Mouse (Mus musculus) Muller cell, postnatal 12 days (primary cell): ENCODE measurements around the gene Caly.
A peak's percentile ranks its signal among the peaks of the same experiment; 100 is the strongest.

Experiments
- DNase-seq: peaks from one replicate; pipeline ENCODE4 v3.0.0-alpha.2; 2015; ENCODE audit errors: inconsistent ontology term

Gene Caly

GRCm38 (mm10) chr7:140082242-140082678, at the start of gene Caly:
Gene Caly (minus strand): TSS chr7:140082548.
- DNase-seq: peak; percentile 58

- no peak for DNase-seq
These were observed 45.6 kb upstream of the Caly start for GRCm38 (mm10) chr7:140127911-140128310.

GRCm38 (mm10) chr7:140126934-140127333, 44.6 kb upstream of the Caly start:
- DNase-seq: no peak

- DNase-seq: no peak
These were observed 43.6 kb upstream of the Caly start for GRCm38 (mm10) chr7:140126022-140126350.

DNA sequence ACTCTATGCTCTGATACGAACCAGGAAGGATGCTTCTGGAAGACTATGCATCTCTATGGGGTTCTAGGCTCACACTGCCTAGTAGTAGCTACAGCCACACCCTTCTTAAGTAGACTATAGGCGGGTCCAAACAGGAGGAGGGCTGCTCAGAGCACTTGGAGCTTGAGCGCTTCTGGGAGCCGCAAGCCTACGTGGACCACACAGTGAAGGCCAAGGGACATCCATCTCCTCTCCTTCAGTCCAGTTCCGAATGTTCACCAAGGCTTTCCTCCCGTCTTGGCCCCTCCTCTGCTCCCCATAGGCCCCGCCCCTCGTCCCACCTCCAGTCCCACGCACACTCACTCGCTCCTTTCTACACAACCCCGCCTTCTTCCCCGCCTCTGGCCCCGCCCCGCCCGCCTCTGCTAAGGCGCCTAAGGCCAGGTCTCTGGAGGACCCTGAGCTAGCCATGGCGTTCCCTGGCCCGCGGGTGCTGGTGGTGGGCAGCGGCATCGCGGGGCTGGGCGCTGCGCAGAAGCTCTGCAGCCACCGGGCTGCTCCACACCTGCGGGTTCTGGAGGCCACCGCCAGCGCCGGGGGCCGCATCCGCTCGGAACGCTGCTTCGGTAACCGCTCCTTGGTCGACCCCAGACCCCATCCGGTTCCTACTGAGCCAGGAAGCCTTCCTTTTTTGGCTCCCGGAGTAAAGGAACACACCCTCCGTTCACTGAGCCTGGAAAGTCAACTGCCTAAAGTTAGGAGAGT, 43.1 kb upstream of the Caly start:
- peak; percentile 96 for DNase-seq

- no peak for DNase-seq
These were observed 42.0 kb upstream of the Caly start for GRCm38 (mm10) chr7:140124382-140124781.

GRCm38 (mm10) chr7:140122765-140123164, 40.4 kb upstream of the Caly start:
- DNase-seq: no peak

GRCm38 (mm10) chr7:140121338-140121910, 39.1 kb upstream of the Caly start:
- DNase-seq: no peak

DNA sequence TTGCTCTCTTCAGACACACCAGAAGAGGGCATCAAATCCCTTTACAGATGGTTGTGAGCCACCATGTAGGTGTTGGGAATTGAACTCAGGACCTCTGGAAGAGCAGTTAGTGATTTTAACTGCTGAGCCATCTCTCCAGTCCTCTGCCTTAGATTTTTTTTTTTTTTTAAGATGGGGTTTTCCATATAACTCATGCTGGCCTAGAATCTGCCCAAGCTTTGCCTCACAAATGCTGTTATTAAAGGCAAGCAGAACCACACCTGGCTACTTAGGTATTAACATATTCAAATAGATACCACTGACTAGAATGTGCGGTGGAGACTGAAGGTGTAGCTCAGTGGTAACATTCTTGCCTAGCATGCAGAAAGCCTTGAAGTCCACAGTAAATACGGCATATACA, 38.1 kb upstream of the Caly start:
- no peak for DNase-seq

GRCm38 (mm10) chr7:140116329-140117054, 34.1 kb upstream of the Caly start, which contains the start of gene Echs1:
Gene Echs1 (minus strand): TSS chr7:140116476.
- peak; percentile 95 for DNase-seq

- DNase-seq: peak; percentile 72
These were observed 33.4 kb upstream of the Caly start, which contains the start of gene Paox for GRCm38 (mm10) chr7:140115583-140116328. Gene Paox (plus strand): TSS chr7:140115799.

- peak; percentile 74 for DNase-seq
These were observed 29.6 kb upstream of the Caly start for GRCm38 (mm10) chr7:140111943-140112342.

GRCm38 (mm10) chr7:140104009-140104408, 21.7 kb upstream of the Caly start:
- DNase-seq: no peak

DNA sequence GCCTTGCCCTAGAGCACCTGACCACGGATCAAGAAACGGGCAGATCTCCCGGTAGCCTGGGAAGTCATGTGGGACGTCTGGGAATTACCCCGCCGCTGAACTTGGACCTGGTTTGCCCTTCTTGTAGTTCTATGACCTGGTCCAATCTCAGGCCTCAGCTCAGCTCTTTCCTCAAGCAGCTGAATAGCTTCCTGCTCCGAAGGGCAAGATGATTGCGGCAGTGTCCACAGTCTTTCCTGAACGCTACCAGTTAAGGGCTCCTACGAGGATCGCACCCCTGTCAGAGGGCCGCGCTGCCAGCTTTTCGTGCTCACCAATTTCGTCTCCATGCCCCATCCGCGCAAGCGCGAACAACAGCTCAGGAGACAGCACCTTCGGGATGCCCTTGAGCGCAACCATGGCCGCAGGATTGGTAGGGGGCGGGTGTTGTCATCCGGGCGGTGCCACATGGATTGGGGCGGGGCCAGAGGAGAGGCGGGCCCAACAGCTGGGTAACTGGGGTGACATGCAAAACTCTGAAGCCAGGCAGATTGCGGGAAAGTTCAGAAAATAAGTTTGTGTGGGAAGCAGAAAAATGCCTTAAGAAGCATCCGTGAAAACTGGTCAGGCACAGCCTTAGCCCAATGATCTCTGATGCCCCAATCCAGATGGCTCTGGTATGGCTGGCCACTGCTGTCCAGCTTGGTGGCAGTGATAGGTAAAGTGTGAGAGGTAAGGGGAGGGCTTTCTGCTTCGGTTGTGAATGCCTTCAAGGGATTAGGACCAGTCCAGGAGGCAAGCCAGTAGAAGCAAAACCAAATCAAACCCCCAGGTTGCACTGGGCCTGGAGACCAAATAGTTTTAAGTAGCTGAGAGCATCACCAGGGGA, 19.9 kb upstream of the Caly start, which contains the start of gene Fuom:
Gene Fuom, minus strand, starts transcription at position 449 of the 868 bp plus-strand sequence.
- peak; percentile 89 for DNase-seq

- no peak for DNase-seq
These were observed 19.1 kb upstream of the Caly start for GRCm38 (mm10) chr7:140101498-140101897.

- DNase-seq: no peak
These were observed 16.1 kb upstream of the Caly start for GRCm38 (mm10) chr7:140098466-140098865.

DNA sequence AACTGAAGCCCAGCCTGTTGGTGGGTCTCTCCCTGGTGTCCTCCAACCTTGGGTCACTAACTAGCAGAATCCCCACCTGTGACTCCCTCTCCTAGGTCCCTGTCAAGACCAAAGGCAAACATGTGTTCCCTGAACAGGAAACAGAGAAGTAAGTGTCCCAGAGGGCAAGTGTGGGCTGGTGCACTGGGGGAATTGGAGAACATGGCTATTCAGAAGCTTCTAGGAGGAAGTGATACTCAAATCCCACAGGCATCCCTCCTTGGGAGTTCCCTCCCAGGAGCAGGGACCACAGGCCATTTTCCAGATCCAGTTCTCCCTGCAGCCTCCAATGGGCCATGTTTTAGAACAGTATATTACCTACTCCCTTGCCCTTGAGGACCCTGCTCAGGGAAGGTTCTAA, 13.7 kb upstream of the Caly start:
- DNase-seq: no peak

DNA sequence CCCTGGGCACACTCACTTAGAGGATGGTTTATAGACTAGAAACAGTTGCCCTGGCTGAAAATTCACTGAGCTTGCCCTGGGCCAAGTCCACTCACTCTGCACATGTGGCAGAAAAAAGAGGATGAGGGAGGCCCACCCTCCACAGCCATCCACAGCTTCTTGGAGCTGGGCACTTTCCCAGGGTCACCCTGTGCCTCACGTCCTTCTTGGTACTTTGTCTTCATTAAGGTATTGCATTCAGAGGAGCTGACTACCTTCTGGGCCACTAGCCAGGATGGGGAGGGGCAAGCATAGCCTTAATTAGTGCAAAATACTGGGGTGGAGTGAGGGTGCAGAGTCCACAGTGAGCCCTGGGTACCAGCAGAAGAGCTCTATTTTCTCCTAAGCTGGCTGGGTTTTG, 13.2 kb upstream of the Caly start:
- no peak for DNase-seq

DNA sequence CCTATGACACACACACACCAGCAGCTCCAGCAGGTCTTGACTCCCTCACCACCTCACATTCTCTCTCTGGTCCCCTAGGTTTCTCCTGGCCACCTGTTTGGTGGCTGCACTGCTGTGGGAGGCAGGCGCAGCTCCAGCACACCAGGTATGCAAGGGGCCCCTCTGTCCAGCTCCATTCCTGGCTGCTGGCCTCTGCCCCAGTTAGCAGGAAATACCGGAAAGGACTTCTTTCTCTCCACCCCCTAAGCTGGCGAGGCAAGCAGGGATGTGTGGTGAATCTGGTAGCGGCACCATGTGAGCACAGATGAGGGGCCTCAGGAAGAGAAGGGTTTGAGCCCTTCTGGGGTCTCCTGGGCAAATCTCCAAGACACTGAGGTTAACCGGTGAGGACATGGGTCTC, 12.6 kb upstream of the Caly start:
- DNase-seq: no peak

GRCm38 (mm10) chr7:140092924-140093528, 10.7 kb upstream of the Caly start, which contains the start of gene Prap1:
Gene Prap1 (plus strand): TSS chr7:140093395.
- DNase-seq: no peak
